Mouse (Mus musculus) R1 (cell line): Measurements from ENCODE around the gene Pbld1.

ENCODE experiments used
- DNase-seq: peaks from one replicate; pipeline ENCODE4 v3.0.0-alpha.2; 2018; ENCODE audit warnings: low read depth, low spot score

Gene Pbld1

GRCm38 (mm10) chr10:63059862-63060261 is at the start of gene Pbld1:
Gene Pbld1 (plus strand): TSS chr10:63060162.
- DNase-seq = no peak

DNA sequence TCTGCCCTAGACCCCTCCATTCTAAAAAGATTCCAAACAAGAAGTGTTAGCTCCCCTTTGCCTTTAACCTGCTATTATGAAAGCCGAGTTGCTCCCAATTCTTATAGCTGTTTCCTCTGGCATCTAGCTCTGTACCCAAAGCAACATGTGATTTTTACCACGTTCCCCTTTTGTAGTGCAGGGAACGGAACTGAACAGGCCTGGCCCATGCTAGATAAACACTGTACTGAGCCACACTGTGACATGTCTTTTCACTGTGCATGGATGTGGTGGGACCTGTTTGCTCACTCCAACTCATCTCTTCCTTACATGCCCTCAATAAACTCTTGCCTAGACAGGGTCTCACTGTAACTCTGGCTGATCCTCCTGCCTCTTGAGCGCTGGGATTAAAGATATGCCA is 49.7 kb upstream of the Pbld1 start:
- no peak for DNase-seq

DNA sequence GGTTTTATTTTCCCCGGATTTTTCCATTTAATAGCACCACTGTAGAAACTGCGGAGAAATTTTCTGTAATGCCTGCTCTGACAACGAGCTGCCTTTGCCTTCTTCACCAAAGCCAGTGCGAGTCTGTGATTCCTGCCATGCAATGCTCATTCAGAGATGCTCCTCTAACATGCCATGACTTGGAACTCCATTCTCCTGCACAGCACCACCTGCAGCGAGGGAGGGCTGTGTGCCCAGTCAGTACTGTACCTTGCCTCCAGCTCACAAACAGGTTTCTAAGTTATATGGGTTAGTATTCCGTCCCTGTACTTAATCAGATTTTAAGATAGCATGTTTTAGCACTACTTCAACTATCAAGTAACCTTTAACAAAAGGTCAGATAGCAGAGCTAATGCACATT is 48.4 kb upstream of the Pbld1 start:
- DNase-seq = no peak

- DNase-seq = no peak
Observed at GRCm38 (mm10) chr10:63013476-63013875, 46.5 kb upstream of the Pbld1 start.

GRCm38 (mm10) chr10:63014168-63014567 is 45.8 kb upstream of the Pbld1 start:
- DNase-seq = no peak

- DNase-seq = no peak
Observed at GRCm38 (mm10) chr10:63019304-63019703, 40.7 kb upstream of the Pbld1 start.

- DNase-seq = no peak
Observed at GRCm38 (mm10) chr10:63021702-63022101, 38.3 kb upstream of the Pbld1 start.

GRCm38 (mm10) chr10:63022541-63023120 is 37.3 kb upstream of the Pbld1 start:
- no peak for DNase-seq

DNA sequence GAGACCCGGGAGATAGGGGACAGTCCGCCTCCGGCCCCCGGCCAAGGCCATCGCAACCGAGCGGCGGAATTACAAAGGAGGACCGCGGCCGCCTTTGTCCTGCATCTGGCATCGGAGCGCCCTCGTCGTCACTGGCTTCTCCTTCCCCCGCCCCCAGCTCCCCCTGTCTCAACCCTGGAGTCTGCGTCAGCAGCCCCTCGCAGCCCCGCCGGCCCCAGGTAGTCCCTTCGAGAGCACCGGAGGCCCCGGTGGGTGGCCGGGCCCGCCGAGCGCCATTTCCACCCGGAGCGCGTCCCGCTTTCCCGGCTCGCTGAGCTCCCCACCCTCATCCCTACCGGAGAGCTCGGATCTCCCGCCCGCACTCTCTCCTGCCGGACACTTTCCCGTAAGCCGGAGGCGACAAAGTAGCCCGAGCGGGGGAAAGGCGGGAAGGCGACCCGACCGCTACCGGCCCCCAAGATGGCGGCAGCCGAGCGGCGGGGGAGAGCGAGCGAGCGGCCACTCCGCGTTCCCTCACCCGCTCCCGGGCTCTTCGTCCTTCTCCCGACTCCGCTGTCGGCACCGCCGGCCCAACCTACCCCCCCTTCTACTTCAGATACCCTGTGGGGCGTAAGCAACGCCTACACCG is 36.7 kb upstream of the Pbld1 start:
- DNase-seq = peak; percentile 55

- peak; percentile 96 for DNase-seq
Observed at GRCm38 (mm10) chr10:63023749-63024579, 36.0 kb upstream of the Pbld1 start, which contains the start of the genes Hnrnph3 and Pbld2. Gene Hnrnph3 (minus strand): TSS chr10:63024217. Gene Pbld2 (plus strand): TSS chr10:63024315.

GRCm38 (mm10) chr10:63024580-63024910 is 35.4 kb upstream of the Pbld1 start:
- DNase-seq = no peak

DNA sequence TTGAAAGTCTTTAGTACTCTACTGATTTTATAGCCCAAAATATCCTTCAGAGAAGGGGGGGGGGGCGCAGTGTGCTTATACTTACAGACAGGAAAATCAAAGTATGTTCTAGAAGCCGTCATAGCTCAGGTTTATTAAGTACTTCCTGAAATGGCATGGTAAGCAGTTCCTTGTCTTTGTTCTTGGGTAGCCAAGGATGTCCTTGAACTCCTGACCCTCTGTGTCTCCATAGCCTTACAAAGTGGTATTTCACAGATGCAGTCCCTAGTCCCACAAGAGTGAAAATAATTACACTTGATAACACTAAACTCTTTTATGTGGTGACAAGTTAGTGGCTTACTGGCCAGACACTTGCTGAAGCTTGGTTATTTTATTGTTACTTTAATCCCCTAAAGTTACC is 34.9 kb upstream of the Pbld1 start:
- peak; percentile 66 for DNase-seq

GRCm38 (mm10) chr10:63025491-63026011 is 34.4 kb upstream of the Pbld1 start:
- no peak for DNase-seq

- peak; percentile 50 for DNase-seq
Observed at GRCm38 (mm10) chr10:63026156-63026794, 33.7 kb upstream of the Pbld1 start.

DNA sequence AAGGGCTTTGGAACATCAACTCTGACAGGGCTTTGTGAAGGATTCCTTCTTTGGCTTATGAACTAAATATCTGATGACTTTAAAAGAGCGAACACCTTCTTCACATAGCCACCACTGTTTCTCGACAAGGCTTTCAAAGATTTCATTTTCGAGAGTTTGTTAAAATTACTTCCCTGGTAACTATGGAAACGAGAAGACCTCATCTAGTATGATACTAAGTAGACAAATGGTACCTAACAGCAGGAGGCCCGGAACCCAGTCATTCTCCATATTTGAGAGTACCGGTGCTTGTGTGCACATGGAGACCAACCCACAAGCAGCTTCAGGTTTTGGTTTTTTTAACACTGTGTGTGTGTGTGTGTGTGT is 33.2 kb upstream of the Pbld1 start:
- DNase-seq = no peak

DNA sequence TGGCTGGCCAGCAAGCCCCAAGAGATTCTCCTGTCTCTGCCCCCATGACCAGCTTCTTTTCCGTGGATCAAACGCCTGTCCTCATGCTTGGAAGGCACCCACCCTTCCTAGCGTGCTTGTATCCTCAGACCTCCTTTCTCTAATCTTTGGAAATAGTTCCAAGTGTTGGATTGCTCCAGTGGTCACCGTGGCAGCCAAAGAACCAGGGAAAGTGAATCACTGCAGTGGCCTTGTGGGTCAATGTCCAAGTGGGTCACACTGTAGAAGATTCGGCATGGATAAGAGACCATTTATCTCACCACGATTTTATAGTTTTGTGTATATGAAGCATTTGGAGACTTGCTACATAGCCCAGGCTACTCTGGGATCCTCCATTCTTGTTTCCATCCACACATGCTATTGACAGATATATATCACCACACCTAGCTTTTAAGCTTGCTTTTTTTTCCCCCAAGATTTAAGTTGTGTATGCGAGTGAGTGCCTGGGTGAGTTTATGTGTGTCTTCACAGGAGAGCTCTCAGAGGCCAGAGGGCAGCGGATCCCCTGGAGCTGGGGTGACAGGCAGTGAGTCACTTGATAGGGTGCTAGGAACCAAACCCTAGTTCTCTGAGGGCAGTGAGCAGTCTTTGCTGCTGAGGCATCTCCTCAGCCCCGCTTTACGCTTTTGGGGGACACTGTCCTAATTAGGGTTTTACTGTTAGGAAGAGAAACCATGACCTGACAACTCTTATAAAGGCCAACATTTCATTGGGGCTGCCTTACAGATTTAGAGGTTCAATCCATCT is 32.4 kb upstream of the Pbld1 start:
- no peak for DNase-seq

DNA sequence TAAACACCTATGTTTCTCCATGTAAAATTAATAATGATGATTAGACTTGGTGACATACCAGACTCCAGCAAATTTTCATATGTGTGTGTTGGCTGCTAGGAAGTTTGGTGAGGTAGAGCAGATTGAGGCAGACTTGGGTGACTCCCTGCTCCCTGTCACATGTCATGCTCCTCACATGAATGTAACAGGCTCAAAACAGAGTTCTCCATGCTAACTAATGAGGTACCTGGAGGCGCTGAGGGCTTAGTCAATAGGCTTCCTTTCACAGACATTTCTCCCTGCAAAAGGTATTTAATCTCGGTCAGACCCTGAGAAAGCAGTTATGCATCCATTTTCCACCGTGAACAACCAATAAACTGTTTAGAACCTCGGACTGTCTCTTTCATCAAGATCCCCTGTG is 31.6 kb upstream of the Pbld1 start:
- no peak for DNase-seq

DNA sequence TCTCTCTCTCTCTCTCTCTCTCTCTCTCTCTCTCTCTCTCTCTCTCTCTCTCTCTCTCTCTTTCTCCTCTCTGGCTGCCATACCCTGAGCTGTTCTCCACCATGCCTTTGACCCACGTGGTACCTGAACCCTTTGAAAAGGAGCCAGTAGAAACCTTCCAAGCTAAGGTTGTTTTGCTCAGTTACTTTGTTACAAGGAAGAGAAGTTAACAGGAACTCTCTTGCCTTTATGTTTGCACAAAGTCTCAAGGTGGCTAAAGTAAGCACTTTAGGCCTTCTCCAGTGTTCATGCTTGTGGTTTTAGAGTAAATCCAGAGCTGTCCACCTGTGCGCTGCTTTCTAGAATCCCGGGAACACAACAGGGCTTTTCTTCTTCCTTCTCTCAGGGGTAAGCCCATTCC is 27.7 kb upstream of the Pbld1 start:
- DNase-seq = no peak

- DNase-seq = no peak
Observed at GRCm38 (mm10) chr10:63032956-63033355, 27.0 kb upstream of the Pbld1 start.

DNA sequence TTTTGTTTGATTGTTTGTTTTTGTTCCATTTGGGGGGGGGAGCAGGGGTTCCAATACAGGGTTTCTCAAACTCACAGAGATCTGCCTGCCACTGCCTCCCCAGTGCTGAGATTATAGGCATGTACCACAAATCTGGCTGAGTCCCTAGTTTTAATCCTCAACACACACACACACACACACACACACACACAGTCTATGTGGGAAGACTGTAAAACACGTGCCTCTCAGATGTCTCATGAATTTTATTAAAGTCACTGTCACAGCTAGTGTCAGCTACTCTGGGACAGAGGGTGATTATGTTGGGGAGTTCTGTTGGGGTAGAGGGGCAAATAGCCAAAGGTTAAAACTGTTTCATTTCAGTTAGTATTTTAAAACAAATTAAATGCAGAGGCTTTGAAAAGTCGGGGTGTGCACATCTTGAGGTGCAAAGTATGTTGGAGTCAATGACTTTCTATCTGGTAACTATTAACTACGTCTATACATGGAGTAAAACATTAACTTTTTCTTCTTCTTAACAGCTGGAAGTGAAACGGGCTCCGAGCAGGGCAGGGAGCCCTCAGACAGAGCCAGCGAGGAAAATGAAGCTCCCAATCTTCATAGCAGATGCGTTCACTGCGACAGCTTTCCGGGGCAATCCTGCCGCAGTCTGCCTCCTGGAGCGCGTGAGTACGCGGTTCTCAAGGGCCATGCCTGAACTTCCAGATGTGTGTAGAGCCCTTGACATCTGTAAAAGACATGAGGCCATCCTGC is 21.2 kb upstream of the Pbld1 start:
- no peak for DNase-seq
